Mouse (Mus musculus): ENCODE measurements around the gene Ube2j1. TPM values are rescaled to one million over a fixed set of nuclear protein-coding genes. Genes with fewer than 3 reads are reported as not detected.

Gene Ube2j1
- polyA plus RNA-seq, 1 experiment: 42.7 TPM

- H3ac ChIP-seq (ENCODE audit: control insufficient read depth, insufficient read length, low read depth): no peak overlapping the region
- no peaks in the 10 kb centered on the region for H3K27me3 ChIP-seq (ENCODE audit: control insufficient read depth, insufficient read depth, insufficient read length)
- TF ChIP-seq MYOD1 (IDR thresholded peaks at IDR 0.05; ENCODE audit: control insufficient read depth, insufficient read length, low read depth) (no peak), CTCF (IDR thresholded peaks at IDR 0.05; ENCODE audit: control insufficient read depth, insufficient read depth, insufficient read length) (no peak), FOSL1 (IDR thresholded peaks at IDR 0.05; ENCODE audit: insufficient read depth, low read length, poor library complexity, severe bottlenecking) (no peak), USF1 (IDR thresholded peaks at IDR 0.05; ENCODE audit: low read depth) (no peak), MYOG (IDR thresholded peaks at IDR 0.05; ENCODE audit: control insufficient read depth, extremely low read depth, insufficient read length) (no peak), MAX (IDR thresholded peaks at IDR 0.05) (no peak), CEBPB (IDR thresholded peaks at IDR 0.05; ENCODE audit: low read depth) (no peak)
- no peaks in the 10 kb centered on the region for H3K36me3 ChIP-seq (ENCODE audit: control insufficient read depth, insufficient read depth)
- no peaks in the 10 kb centered on the region for H3K79me2 ChIP-seq (ENCODE audit: control insufficient read depth, insufficient read depth)
- H3K79me3 ChIP-seq (ENCODE audit: low read depth): no peaks in the 10 kb centered on the region
- peak overlapping the region; percentile 25 for H3K4me3 ChIP-seq (ENCODE audit: insufficient read depth, poor library complexity, severe bottlenecking)
Observed at GRCm38 (mm10) chr4:32984242-32984641, 47.0 kb upstream of the Ube2j1 start.

- TF ChIP-seq MAX (IDR thresholded peaks at IDR 0.05): no peak
- TF ChIP-seq MYOG (IDR thresholded peaks at IDR 0.05; ENCODE audit: control insufficient read depth, extremely low read depth, insufficient read length): no peak
- no peak for TF ChIP-seq CTCF (IDR thresholded peaks at IDR 0.05; ENCODE audit: control insufficient read depth, insufficient read depth, insufficient read length)
- TF ChIP-seq USF1 (IDR thresholded peaks at IDR 0.05; ENCODE audit: low read depth): no peak
- no peak for TF ChIP-seq MYOD1 (IDR thresholded peaks at IDR 0.05; ENCODE audit: control insufficient read depth, insufficient read length, low read depth)
- TF ChIP-seq FOSL1 (IDR thresholded peaks at IDR 0.05; ENCODE audit: insufficient read depth, low read length, poor library complexity, severe bottlenecking): no peak
- no peak for TF ChIP-seq CEBPB (IDR thresholded peaks at IDR 0.05; ENCODE audit: low read depth)
- no peak overlapping the region for H3K4me3 ChIP-seq (ENCODE audit: insufficient read depth, poor library complexity, severe bottlenecking)
Observed at GRCm38 (mm10) chr4:32984801-32985675, 46.2 kb upstream of the Ube2j1 start.

GRCm38 (mm10) chr4:32985684-32986083, 45.5 kb upstream of the Ube2j1 start:
- H3K36me3 ChIP-seq (ENCODE audit: control insufficient read depth, insufficient read depth): no peaks in the 10 kb centered on the region
- H3K4me3 ChIP-seq (ENCODE audit: insufficient read depth, poor library complexity, severe bottlenecking): no peak overlapping the region
- no peaks in the 10 kb centered on the region for H3K79me2 ChIP-seq (ENCODE audit: control insufficient read depth, insufficient read depth)
- H3K79me3 ChIP-seq (ENCODE audit: low read depth): no peaks in the 10 kb centered on the region
- TF ChIP-seq FOSL1 (IDR thresholded peaks at IDR 0.05; ENCODE audit: insufficient read depth, low read length, poor library complexity, severe bottlenecking): no peak
- TF ChIP-seq CEBPB (IDR thresholded peaks at IDR 0.05; ENCODE audit: low read depth): no peak
- no peak for TF ChIP-seq MYOD1 (IDR thresholded peaks at IDR 0.05; ENCODE audit: control insufficient read depth, insufficient read length, low read depth)
- TF ChIP-seq CTCF (IDR thresholded peaks at IDR 0.05; ENCODE audit: control insufficient read depth, insufficient read depth, insufficient read length): no peak
- no peak for TF ChIP-seq MYOG (IDR thresholded peaks at IDR 0.05; ENCODE audit: control insufficient read depth, extremely low read depth, insufficient read length)
- TF ChIP-seq MAX (IDR thresholded peaks at IDR 0.05): no peak
- no peak for TF ChIP-seq USF1 (IDR thresholded peaks at IDR 0.05; ENCODE audit: low read depth)
- no peaks in the 10 kb centered on the region for H3K27me3 ChIP-seq (ENCODE audit: control insufficient read depth, insufficient read depth, insufficient read length)
- no peak overlapping the region for H3ac ChIP-seq (ENCODE audit: control insufficient read depth, insufficient read length, low read depth)

More at GRCm38 (mm10) chr4:32984801-32985675, 46.2 kb upstream of the Ube2j1 start:
- H3K27me3 ChIP-seq (ENCODE audit: control insufficient read depth, insufficient read depth, insufficient read length): no peaks in the 10 kb centered on the region
- H3K36me3 ChIP-seq (ENCODE audit: control insufficient read depth, insufficient read depth): no peaks in the 10 kb centered on the region
- no peaks in the 10 kb centered on the region for H3K79me3 ChIP-seq (ENCODE audit: low read depth)
- no peaks in the 10 kb centered on the region for H3K79me2 ChIP-seq (ENCODE audit: control insufficient read depth, insufficient read depth)
- H3ac ChIP-seq (ENCODE audit: control insufficient read depth, insufficient read length, low read depth): no peak overlapping the region

DNA sequence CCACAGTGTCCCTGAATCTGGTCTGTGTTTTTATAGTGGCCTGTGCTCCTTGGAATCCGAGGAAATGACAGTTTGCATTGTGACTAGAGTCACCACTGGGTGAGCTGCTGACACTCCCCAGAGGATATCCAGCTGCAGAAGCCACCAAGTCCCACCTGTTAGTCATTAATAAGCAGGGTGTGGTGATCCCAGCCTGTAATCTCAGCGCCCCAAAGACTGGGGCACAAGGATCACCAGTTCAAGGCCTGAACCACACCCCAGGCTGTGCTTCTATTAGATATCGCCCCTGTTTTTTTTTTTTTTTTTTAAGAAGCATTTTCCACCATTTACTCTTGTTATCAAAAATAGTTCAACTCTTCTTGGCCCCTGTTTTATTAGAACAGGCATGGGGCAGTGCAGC, 44.2 kb upstream of the Ube2j1 start:
- H3K79me2 ChIP-seq (ENCODE audit: control insufficient read depth, insufficient read depth): no peaks in the 10 kb centered on the region
- no peak overlapping the region for H3K4me3 ChIP-seq (ENCODE audit: insufficient read depth, poor library complexity, severe bottlenecking)
- H3K36me3 ChIP-seq (ENCODE audit: control insufficient read depth, insufficient read depth): no peaks in the 10 kb centered on the region
- H3K79me3 ChIP-seq (ENCODE audit: low read depth): no peaks in the 10 kb centered on the region
- no peak overlapping the region for H3ac ChIP-seq (ENCODE audit: control insufficient read depth, insufficient read length, low read depth)
- H3K27me3 ChIP-seq (ENCODE audit: control insufficient read depth, insufficient read depth, insufficient read length): no peaks in the 10 kb centered on the region
- TF ChIP-seq MYOD1 (IDR thresholded peaks at IDR 0.05; ENCODE audit: control insufficient read depth, insufficient read length, low read depth) (peak; percentile 12), CEBPB (IDR thresholded peaks at IDR 0.05; ENCODE audit: low read depth) (no peak)

DNA sequence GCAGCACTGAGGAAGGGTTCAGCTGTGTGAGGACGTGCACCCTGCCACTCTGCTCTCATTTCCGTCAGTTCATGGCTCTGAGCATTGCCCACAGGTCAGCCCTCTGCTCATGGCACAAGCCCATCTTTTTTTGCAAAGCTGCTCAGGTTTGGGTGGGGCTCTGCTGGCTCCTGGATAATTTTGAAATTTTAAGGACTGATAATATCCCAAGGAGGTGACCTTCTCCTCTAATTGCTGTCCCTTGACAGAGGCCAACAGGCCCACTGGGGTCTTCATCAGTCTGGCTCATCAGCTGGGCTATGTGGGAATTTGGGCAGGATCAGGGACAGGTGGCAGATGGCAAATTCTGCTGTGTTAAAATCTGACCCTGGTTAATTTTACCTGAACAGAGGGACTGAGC, 41.9 kb upstream of the Ube2j1 start:
- Histone ChIP-seq H3ac (ENCODE audit: control insufficient read depth, insufficient read length, low read depth) (no peak overlapping the region), H3K4me3 (ENCODE audit: insufficient read depth, poor library complexity, severe bottlenecking) (no peak overlapping the region), H3K79me2 (ENCODE audit: control insufficient read depth, insufficient read depth) (no peaks in the 10 kb centered on the region), H3K79me3 (ENCODE audit: low read depth) (no peaks in the 10 kb centered on the region), H3K27me3 (ENCODE audit: control insufficient read depth, insufficient read depth, insufficient read length) (no peaks in the 10 kb centered on the region), H3K36me3 (ENCODE audit: control insufficient read depth, insufficient read depth) (no peaks in the 10 kb centered on the region)
- TF ChIP-seq MYOD1 (IDR thresholded peaks at IDR 0.05; ENCODE audit: control insufficient read depth, insufficient read length, low read depth) (no peak), USF1 (IDR thresholded peaks at IDR 0.05; ENCODE audit: low read depth) (no peak), FOSL1 (IDR thresholded peaks at IDR 0.05; ENCODE audit: insufficient read depth, low read length, poor library complexity, severe bottlenecking) (no peak), CEBPB (IDR thresholded peaks at IDR 0.05; ENCODE audit: low read depth) (no peak), MAX (IDR thresholded peaks at IDR 0.05) (no peak), CTCF (IDR thresholded peaks at IDR 0.05; ENCODE audit: control insufficient read depth, insufficient read depth, insufficient read length) (no peak), MYOG (IDR thresholded peaks at IDR 0.05; ENCODE audit: control insufficient read depth, extremely low read depth, insufficient read length) (no peak)
